Mouse (Mus musculus) neural tube, embryonic 13.5 days (tissue): ENCODE data around the gene Abce1. TPM values are rescaled to one million over a fixed set of nuclear protein-coding genes. Genes with fewer than 3 reads are reported as not detected.
"Not testable (repeated sequence)": the region's sequence is repeated elsewhere in the genome, so short reads cannot be mapped to it uniquely, and the experiment has no call there.

Source experiments
- ATAC-seq: fragments of 200-750 bp; cut with Nextera tagmentation; 2 replicates; pipeline ENCODE4 v1.8.0; 2017; ENCODE audit warnings: low read depth, mild to moderate bottlenecking, moderate TSS enrichment, moderate library complexity
- H3K27ac ChIP-seq: fragments of 300-500 bp; sonication (generic); replicated peaks from 2 replicates; pipeline ENCODE4 v1.5.1; 2015; ENCODE audit warnings: moderate library complexity, mild to moderate bottlenecking, inconsistent platforms
- H3K27me3 ChIP-seq: fragments of 300-500 bp; sonication (generic); 2 replicates; pipeline ENCODE4 v1.6.1; 2015; ENCODE audit warnings: mild to moderate bottlenecking, inconsistent platforms
- H3K36me3 ChIP-seq: fragments of 300-500 bp; sonication (generic); 2 replicates; pipeline ENCODE4 v1.6.1; 2015; ENCODE audit warnings: mild to moderate bottlenecking, inconsistent platforms
- H3K4me1 ChIP-seq: fragments of 300-500 bp; sonication (generic); replicated peaks from 2 replicates; pipeline ENCODE4 v1.6.1; 2015; ENCODE audit warnings: inconsistent platforms
- H3K4me2 ChIP-seq: fragments of 300-500 bp; sonication (generic); 2 replicates; pipeline ENCODE4 v1.6.1; 2015; ENCODE audit warnings: inconsistent platforms, mild to moderate bottlenecking, moderate library complexity
- H3K4me3 ChIP-seq: fragments of 300-500 bp; sonication (generic); 2 replicates; pipeline ENCODE4 v1.5.1; 2015; ENCODE audit warnings: mild to moderate bottlenecking, inconsistent platforms
- H3K9ac ChIP-seq: fragments of 300-500 bp; sonication (generic); 2 replicates; pipeline ENCODE4 v1.6.1; 2015; ENCODE audit warnings: moderate library complexity, mild to moderate bottlenecking, inconsistent platforms
- H3K9me3 ChIP-seq: fragments of 300-500 bp; sonication (generic); 2 replicates; pipeline ENCODE4 v1.6.1; 2016; ENCODE audit warnings: inconsistent platforms
- WGBS: fragments of 180-500 bp; shearing (Covaris S2); methylation state at CpG from one replicate; pipeline ENCODE4 v1.1.7; 2015; 5-methylcytosine and 5-hydroxymethylcytosine counted together
- polyA plus RNA-seq: library from polyadenylated mRNA; unstranded; fragments of >200 nt; fragmentation: Nextera tagmentation; extraction: Ambion mirVana; gene quantifications from 2 replicates; pipeline ENCODE4 v1.2.1, GENCODE M21; 2015

The Abce1 gene
- polyA plus RNA-seq, 1 experiment from 2014 or later = 88.6 TPM

- not testable (repeated sequence) for H3K27me3 ChIP-seq, H3K4me2 ChIP-seq, H3K9me3 ChIP-seq, H3K9ac ChIP-seq, H3K4me3 ChIP-seq, H3K27ac ChIP-seq, ATAC-seq, H3K4me1 ChIP-seq
- 95% methylated on average over 5 of the region's 5 CpGs for WGBS
- H3K36me3 ChIP-seq = peaks cover 82% of the 10 kb centered on the region
Measured at GRCm38 (mm10) chr8:79685927-79686326, 25.6 kb downstream of the Abce1 start.

GRCm38 (mm10) chr8:79680965-79681364, 30.6 kb downstream of the Abce1 start:
- H3K36me3 ChIP-seq = peaks cover 43% of the 10 kb centered on the region
- ATAC-seq = 0 out of 2 replicates have a peak, but pooled peaks have one; percentile 43
- 32% methylated on average over 2 of the region's 2 CpGs for WGBS
- peak overlapping the region; percentile 30 for H3K4me3 ChIP-seq
- peaks cover 4% of the 10 kb centered on the region; the same call in 1 of the 2 replicates for H3K4me1 ChIP-seq
- H3K4me2 ChIP-seq = peak overlapping the region; percentile 55
- no peaks in the 10 kb centered on the region for H3K27me3 ChIP-seq
- H3K27ac ChIP-seq = no peak overlapping the region
- H3K9ac ChIP-seq = peak overlapping the region; percentile 60; the same call in 1 of the 2 replicates
- H3K9me3 ChIP-seq = no peaks in the 10 kb centered on the region

GRCm38 (mm10) chr8:79680555-79680954, 31.0 kb downstream of the Abce1 start:
- ATAC-seq = peak; percentile 59; the same call in 1 of the 2 replicates
- Histone ChIP-seq H3K4me2 (peak overlapping the region; percentile 55), H3K4me1 (peaks cover 4% of the 10 kb centered on the region; the same call in 1 of the 2 replicates), H3K9ac (peak overlapping the region; percentile 60), H3K36me3 (peaks cover 39% of the 10 kb centered on the region), H3K9me3 (no peaks in the 10 kb centered on the region), H3K4me3 (peak overlapping the region; percentile 30), H3K27me3 (no peaks in the 10 kb centered on the region), H3K27ac (no peak overlapping the region)
- WGBS = 9% methylated on average over 34 of the region's 34 CpGs

- peak overlapping the region; percentile 30; the same call in 1 of the 2 replicates for H3K4me3 ChIP-seq
- not testable (repeated sequence) for ATAC-seq, H3K27me3 ChIP-seq, H3K9me3 ChIP-seq, H3K27ac ChIP-seq, H3K4me1 ChIP-seq, H3K9ac ChIP-seq
- H3K4me2 ChIP-seq = peak overlapping the region; percentile 55
- peaks cover 36% of the 10 kb centered on the region for H3K36me3 ChIP-seq
- WGBS = 50% methylated on average over 10 of the region's 10 CpGs
Measured at GRCm38 (mm10) chr8:79680083-79680482, 31.5 kb downstream of the Abce1 start.

- no peak for ATAC-seq
- Histone ChIP-seq H3K27ac (no peak overlapping the region), H3K4me2 (no peak overlapping the region), H3K4me3 (no peak overlapping the region), H3K36me3 (peaks cover 27% of the 10 kb centered on the region), H3K27me3 (no peaks in the 10 kb centered on the region), H3K9me3 (no peaks in the 10 kb centered on the region), H3K4me1 (peaks cover 4% of the 10 kb centered on the region; the same call in 1 of the 2 replicates), H3K9ac (no peak overlapping the region)
- WGBS = 72% methylated on average over 5 of the region's 5 CpGs
Measured at GRCm38 (mm10) chr8:79679005-79679404, 32.5 kb downstream of the Abce1 start.

- Histone ChIP-seq H3K4me2 (no peak overlapping the region), H3K36me3 (peaks cover 30% of the 10 kb centered on the region), H3K4me3 (no peak overlapping the region), H3K4me1 (peaks cover 4% of the 10 kb centered on the region; the same call in 1 of the 2 replicates), H3K9ac (no peak overlapping the region), H3K27ac (no peak overlapping the region), H3K9me3 (no peaks in the 10 kb centered on the region), H3K27me3 (no peaks in the 10 kb centered on the region)
- 79% methylated on average over 4 of the region's 4 CpGs for WGBS
- ATAC-seq = no peak
Measured at GRCm38 (mm10) chr8:79676461-79676860, 35.1 kb downstream of the Abce1 start.

GRCm38 (mm10) chr8:79658715-79659114, 52.8 kb downstream of the Abce1 start:
- not testable (repeated sequence) for H3K4me1 ChIP-seq, H3K27ac ChIP-seq, ATAC-seq, H3K27me3 ChIP-seq, H3K4me2 ChIP-seq, H3K4me3 ChIP-seq, H3K9me3 ChIP-seq, H3K9ac ChIP-seq
- H3K36me3 ChIP-seq = peaks cover 73% of the 10 kb centered on the region
- WGBS = 72% methylated on average over 4 of the region's 4 CpGs

- Histone ChIP-seq H3K27me3 (no peaks in the 10 kb centered on the region), H3K4me2 (no peak overlapping the region), H3K27ac (no peak overlapping the region), H3K9ac (no peak overlapping the region), H3K9me3 (no peaks in the 10 kb centered on the region), H3K36me3 (peaks cover 52% of the 10 kb centered on the region), H3K4me3 (no peak overlapping the region), H3K4me1 (no peaks in the 10 kb centered on the region)
- ATAC-seq = no peak
- WGBS = 95% methylated on average over 4 of the region's 4 CpGs
Measured at GRCm38 (mm10) chr8:79653736-79654135, 57.8 kb downstream of the Abce1 start.

- Histone ChIP-seq H3K4me2 (no peak overlapping the region), H3K4me3 (no peak overlapping the region), H3K4me1 (no peaks in the 10 kb centered on the region), H3K9ac (no peak overlapping the region), H3K27ac (no peak overlapping the region), H3K36me3 (peaks cover 59% of the 10 kb centered on the region), H3K9me3 (no peaks in the 10 kb centered on the region), H3K27me3 (no peaks in the 10 kb centered on the region)
- WGBS = 91% methylated on average over 1 of the region's 1 CpGs
- ATAC-seq = no peak
Measured at GRCm38 (mm10) chr8:79650158-79650814, 61.3 kb downstream of the Abce1 start.

GRCm38 (mm10) chr8:79649569-79649968, 62.0 kb downstream of the Abce1 start:
- no peak for ATAC-seq
- 92% methylated on average over 4 of the region's 4 CpGs for WGBS
- Histone ChIP-seq H3K4me1 (no peaks in the 10 kb centered on the region), H3K4me3 (no peak overlapping the region), H3K27ac (no peak overlapping the region), H3K4me2 (no peak overlapping the region), H3K9ac (no peak overlapping the region), H3K9me3 (no peaks in the 10 kb centered on the region), H3K36me3 (peaks cover 56% of the 10 kb centered on the region), H3K27me3 (no peaks in the 10 kb centered on the region)

GRCm38 (mm10) chr8:79641119-79641518, 70.4 kb downstream of the Abce1 start:
- Histone ChIP-seq H3K4me2 (peak overlapping the region; percentile 74), H3K27ac (no peak overlapping the region), H3K4me1 (peaks cover 34% of the 10 kb centered on the region), H3K9me3 (no peaks in the 10 kb centered on the region), H3K27me3 (no peaks in the 10 kb centered on the region), H3K36me3 (peaks cover 19% of the 10 kb centered on the region), H3K9ac (peak overlapping the region; percentile 91), H3K4me3 (peak overlapping the region; percentile 91)
- WGBS = 24% methylated on average over 1 of the region's 1 CpGs
- no peak for ATAC-seq

GRCm38 (mm10) chr8:79639586-79640451, 71.7 kb downstream of the Abce1 start, which contains the start of gene Otud4:
TSS of gene Otud4 (plus strand) at chr8:79639618.
- peak; percentile 81 for ATAC-seq
- H3K36me3 ChIP-seq = peaks cover 8% of the 10 kb centered on the region
- peak within 1 kb of the TSS; percentile 94 for H3K27ac ChIP-seq
- H3K4me1 ChIP-seq = peaks cover 34% of the 10 kb centered on the region
- no peaks in the 10 kb centered on the region for H3K9me3 ChIP-seq
- no peaks in the 10 kb centered on the region for H3K27me3 ChIP-seq
- under 1% methylated on average over 98 of the region's 103 CpGs for WGBS
- H3K4me2 ChIP-seq = peak within 1 kb of the TSS; percentile 74
- peak within 1 kb of the TSS; percentile 91 for H3K4me3 ChIP-seq
- peak within 1 kb of the TSS; percentile 91 for H3K9ac ChIP-seq
